Mouse (Mus musculus): ENCODE data around the gene Nap1l3. TPM values are rescaled to one million over a fixed set of nuclear protein-coding genes. Genes with fewer than 3 reads are reported as not detected.

The Nap1l3 gene
- 7.1 TPM for polyA plus RNA-seq (2017; shearing (Covaris generic))

DNA sequence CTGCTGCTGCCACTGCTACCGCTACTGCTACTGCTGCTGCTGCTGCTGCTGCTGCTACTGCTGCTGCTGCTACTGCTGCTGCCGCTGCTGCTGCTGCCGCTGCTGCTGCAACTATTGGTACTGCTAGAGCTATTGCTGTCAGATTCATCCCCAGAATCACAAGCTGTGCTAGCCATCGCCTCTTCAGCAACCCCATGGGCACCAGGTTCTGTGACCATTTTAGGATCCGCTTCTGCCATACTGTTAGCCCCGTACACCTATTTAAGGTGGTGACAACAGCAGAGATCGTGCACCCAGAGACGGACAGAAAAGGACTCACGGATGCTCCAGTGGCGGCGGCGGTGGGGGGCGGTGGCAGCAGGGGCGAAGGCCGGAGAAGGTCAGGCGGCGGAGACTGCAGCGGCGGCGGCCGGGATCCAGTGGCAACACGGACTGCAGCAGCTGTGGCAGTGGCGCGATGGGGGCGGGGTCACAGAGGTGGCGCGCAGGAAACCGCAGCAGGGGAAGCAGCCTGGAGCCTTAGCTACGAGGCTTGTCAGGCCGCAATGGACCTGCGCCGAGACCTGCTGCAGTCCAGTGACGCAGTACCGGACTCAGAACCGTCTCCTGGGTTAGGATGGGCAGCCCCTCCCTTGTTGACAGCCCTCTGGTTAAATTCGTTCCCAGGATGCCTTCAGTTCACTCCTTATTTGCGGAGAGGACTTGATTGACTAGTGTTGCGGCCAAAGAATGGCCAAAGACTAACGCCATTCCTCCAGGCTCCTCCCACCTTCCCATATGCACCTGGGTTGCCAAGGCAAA lies at the start of gene Nap1l3:
Gene Nap1l3, minus strand, starts transcription at position 621 of the 801 bp plus-strand sequence.

